Comparison of ENCODE assay signal across 9 mouse cellular contexts in the genomic region with DNA sequence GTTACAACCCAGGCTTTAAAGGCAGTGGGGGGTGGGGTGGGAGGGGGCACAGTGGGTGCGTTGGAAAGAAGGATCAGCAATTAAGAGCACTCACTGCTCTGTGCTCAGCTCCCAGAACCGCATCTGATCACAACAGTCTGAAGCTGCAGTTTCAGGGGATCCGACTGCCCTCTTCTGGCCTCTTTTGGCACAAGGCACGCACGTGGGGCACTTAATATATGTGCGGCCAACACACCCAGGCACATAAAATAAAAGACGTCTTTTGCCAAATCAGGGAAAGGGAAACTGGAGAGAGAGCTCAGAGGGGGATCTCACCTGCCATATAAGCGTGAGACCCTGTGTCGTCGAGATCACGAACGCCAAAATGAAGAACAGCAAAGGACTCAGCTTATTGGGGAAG. TPM values are rescaled to one million over a fixed set of nuclear protein-coding genes. Genes with fewer than 3 reads are reported as not detected.
A peak's percentile ranks its signal among the peaks of the same experiment; 100 is the strongest.
DNase-seq lines count a peak whose midpoint lies in the region; ATAC-seq lines count a peak whose summit lies in the region.
"Had no signal": no experiment of that assay in that cellular context is flagged by ENCODE, and none has a peak within 500 bp of the region (broad histone marks: within the 10 kb centered on the region; RNA-seq: fewer than 3 reads in every experiment).

No protein-coding gene starts in this region.

- H3K4me2 ChIP-seq in heart, embryonic 12.5 days = peak overlapping the region; percentile 16; the same call in 1 of the 2 replicates
- H3K4me2 ChIP-seq in limb, embryonic 13.5 days (replicated peaks) = peak overlapping the region; percentile 14; the same call in 1 of the 2 replicates

- H3K9ac ChIP-seq in heart, embryonic 12.5 days = no peak overlapping the region
- no peak overlapping the region for H3K9ac ChIP-seq in limb, embryonic 13.5 days

- H3K4me1 ChIP-seq in heart, embryonic 12.5 days (replicated peaks) = peaks cover 18% of the 10 kb centered on the region
- peaks cover 11% of the 10 kb centered on the region for H3K4me1 ChIP-seq in limb, embryonic 13.5 days

- H3K36me3 ChIP-seq in heart, embryonic 12.5 days = no peaks in the 10 kb centered on the region
- no peaks in the 10 kb centered on the region for H3K36me3 ChIP-seq in limb, embryonic 13.5 days

- DNase-seq in heart, postnatal 25 days (ENCODE audit: low spot score) = no peak
- peak; percentile 45 for DNase-seq in thymus, postnatal 14 days
- no peak for DNase-seq in thymus, adult 18-20 months
- no peak for DNase-seq in heart, adult 8-10 months (ENCODE audit: low spot score)
- DNase-seq in spleen, postnatal 4 days (ENCODE audit: low spot score in 2 of 2) = no peak

- no peak overlapping the region for H3K27ac ChIP-seq in heart, embryonic 12.5 days (ENCODE audit: poor library complexity, severe bottlenecking)
- no peak overlapping the region for H3K27ac ChIP-seq in limb, embryonic 13.5 days

- no peaks in the 10 kb centered on the region for H3K27me3 ChIP-seq in heart, embryonic 12.5 days (replicated peaks)
- H3K27me3 ChIP-seq in limb, embryonic 13.5 days = no peaks in the 10 kb centered on the region

- intact Hi-C loops in heart, postnatal 25 days (cut with DNase I) = loop anchor here (5.0 kb wide), 1 partner anchor 206 kb away; a partner anchor contains a TSS

- ATAC-seq in heart, embryonic 12.5 days (ENCODE audit: insufficient number of reproducible peaks, low FRiP score) = no peak
- no peak for ATAC-seq in limb, embryonic 13.5 days (ENCODE audit: low FRiP score, low read depth)
- ATAC-seq in granulocyte monocyte progenitor cell, adult 5-6 weeks (replicated peaks; ENCODE audit: poor library complexity, severe bottlenecking) = no peak

- H3K9me3 ChIP-seq in heart, embryonic 12.5 days (replicated peaks) = no peaks in the 10 kb centered on the region; the same call in 1 of the 2 replicates
- H3K9me3 ChIP-seq in limb, embryonic 13.5 days = no peaks in the 10 kb centered on the region

- H3K4me3 ChIP-seq in heart, embryonic 12.5 days = no peak overlapping the region
- no peak overlapping the region for H3K4me3 ChIP-seq in limb, embryonic 13.5 days

- 20% methylated on average over 12 of the region's 12 CpGs for WGBS in heart, embryonic 12.5 days
- 17% methylated on average over 12 of the region's 12 CpGs for WGBS in limb, embryonic 13.5 days

RNA-seq across cellular contexts. Expression of a gene that starts 3.1 kb away (rescaled TPM):
- 10.1 and 10.7 TPM in 2 replicates for polyA plus RNA-seq in heart, embryonic 12.5 days (2016; fragmentation: Nextera tagmentation; extraction: Ambion mirVana)
- 1 to 10 TPM; 7.6 to 9.2 TPM for total RNA-seq in heart, postnatal 25 days (2021)
- polyA plus RNA-seq in limb, embryonic 13.5 days (2015; fragmentation: Nextera tagmentation; extraction: Ambion mirVana) = 11.3 and 12.9 TPM in 2 replicates
- 10.5 and 22.1 TPM in 2 replicates for total RNA-seq in granulocyte monocyte progenitor cell, adult 5-6 weeks (2014; fragmentation: Nextera tagmentation)
- 10.4 and 10.6 TPM in 2 replicates for total RNA-seq in granulocyte monocyte progenitor cell, adult 5-6 weeks (2017)
- 10 to 100 TPM in 1 of 4 experiments, 1 to 10 TPM in 3; 6.8 to 10.7 (median 9.1) TPM for total RNA-seq in heart, adult 8-10 months (2022)

RNA-seq across cellular contexts. Expression of a gene that starts 9.4 kb away (rescaled TPM):
- polyA plus RNA-seq in heart, embryonic 12.5 days (2016; fragmentation: Nextera tagmentation; extraction: Ambion mirVana) = 3.1 TPM in 2 replicates
- 10 to 100 TPM; 18.0 to 19.4 TPM for total RNA-seq in heart, postnatal 25 days (2021)
- polyA plus RNA-seq in limb, embryonic 13.5 days (2015; fragmentation: Nextera tagmentation; extraction: Ambion mirVana) = 8.3 and 9.2 TPM in 2 replicates
- not detected in 2 replicates for total RNA-seq in granulocyte monocyte progenitor cell, adult 5-6 weeks (2014; fragmentation: Nextera tagmentation)
- not detected in 2 replicates for total RNA-seq in granulocyte monocyte progenitor cell, adult 5-6 weeks (2017)
- total RNA-seq in heart, adult 8-10 months (2022) = 10 to 100 TPM; 20.5 to 28.9 (median 23.9) TPM

RNA-seq across cellular contexts. Expression of a gene that starts 50.0 kb away (rescaled TPM):
- polyA plus RNA-seq in heart, embryonic 12.5 days (2016; fragmentation: Nextera tagmentation; extraction: Ambion mirVana) = 0.42 and 0.44 TPM in 2 replicates
- under 1 TPM; 0.31 to 0.36 TPM for total RNA-seq in heart, postnatal 25 days (2021)
- 0.18 and 0.24 TPM in 2 replicates for polyA plus RNA-seq in limb, embryonic 13.5 days (2015; fragmentation: Nextera tagmentation; extraction: Ambion mirVana)
- total RNA-seq in granulocyte monocyte progenitor cell, adult 5-6 weeks (2014; fragmentation: Nextera tagmentation) = not detected in 2 replicates
- total RNA-seq in granulocyte monocyte progenitor cell, adult 5-6 weeks (2017) = not detected in 2 replicates
- under 1 TPM; 0.32 to 0.94 (median 0.55) TPM for total RNA-seq in heart, adult 8-10 months (2022)
- total RNA-seq: hematopoietic stem cell, adult 5-6 weeks had no signal

Comparison
In these comparisons a context has a peak if more than half of its experiments do, and no peak if none do; other contexts are left out.
1. RNA of a gene that starts 9.4 kb away (total RNA-seq): 20.5 to 28.9 TPM in heart, adult 8-10 months and 18.0 to 19.4 TPM in heart, postnatal 25 days; not detected in granulocyte monocyte progenitor cell, adult 5-6 weeks; every median in the first group is over 10 times any median in the second.